Mouse (Mus musculus): ENCODE data around the gene Zbtb24.

DNA sequence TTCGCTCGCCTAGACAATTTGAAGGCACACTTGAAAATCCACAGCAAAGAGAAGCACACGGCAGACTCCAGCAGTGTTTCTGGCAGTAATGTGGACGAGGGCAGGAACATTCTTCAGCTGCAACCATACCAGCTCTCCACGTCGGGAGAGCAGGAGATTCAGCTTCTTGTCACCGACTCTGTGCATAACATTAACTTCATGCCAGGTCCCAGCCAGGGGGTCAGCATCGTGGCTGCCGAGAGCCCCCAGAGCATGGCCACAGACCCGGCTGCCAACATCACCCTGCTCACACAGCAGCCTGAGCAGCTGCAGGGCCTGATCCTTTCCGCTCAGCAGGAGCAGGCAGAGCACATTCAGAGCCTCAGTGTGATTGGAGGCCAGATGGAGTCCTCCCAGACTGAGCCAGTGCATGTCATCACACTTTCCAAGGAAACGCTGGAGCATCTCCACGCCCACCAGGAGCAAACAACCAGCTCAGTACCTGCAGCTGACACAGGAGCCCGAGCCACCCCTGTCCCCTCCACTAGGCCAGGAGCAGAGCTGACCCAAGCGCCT is 14.3 kb downstream of the Zbtb24 start:
- no peak for TF ChIP-seq POLR2A (IDR thresholded peaks at IDR 0.05; ENCODE audit: low read depth, low read length)
- TF ChIP-seq CTCF (IDR thresholded peaks at IDR 0.05; ENCODE audit: borderline replicate concordance, insufficient read depth, low read length) = no peak

Measured in embryonic fibroblast, embryonic 13.5 days (primary cell).